Mouse (Mus musculus) A20 (cell line): ENCODE results near the gene Foxp2.
A peak's percentile ranks its signal among the peaks of the same experiment; 100 is the strongest.

Experiments used
- DNase-seq: peaks from one replicate; pipeline ENCODE4 v3.0.0-alpha.2; 2011; ENCODE audit warnings: low read depth, low spot score

Gene Foxp2

GRCm38 (mm10) chr6:15101548-15101947, 200.4 kb downstream of the Foxp2 start:
- DNase-seq = no peak

GRCm38 (mm10) chr6:15120916-15121315, 219.8 kb downstream of the Foxp2 start:
- no peak for DNase-seq

GRCm38 (mm10) chr6:15121339-15121738, 220.2 kb downstream of the Foxp2 start:
- DNase-seq = no peak

- no peak for DNase-seq
Observed at GRCm38 (mm10) chr6:15130142-15130541, 229.0 kb downstream of the Foxp2 start.

GRCm38 (mm10) chr6:15142094-15142493, 240.9 kb downstream of the Foxp2 start:
- DNase-seq = no peak

- no peak for DNase-seq
Observed at GRCm38 (mm10) chr6:15151619-15152018, 250.5 kb downstream of the Foxp2 start.

GRCm38 (mm10) chr6:15163508-15164053, 262.4 kb downstream of the Foxp2 start:
- DNase-seq = peak; percentile 32

GRCm38 (mm10) chr6:15176754-15177153, 275.6 kb downstream of the Foxp2 start:
- DNase-seq = no peak

GRCm38 (mm10) chr6:15192877-15193276, 291.7 kb downstream of the Foxp2 start:
- DNase-seq = no peak

GRCm38 (mm10) chr6:15242176-15242942, 341.2 kb downstream of the Foxp2 start:
- DNase-seq = no peak

GRCm38 (mm10) chr6:15257393-15257792, 356.2 kb downstream of the Foxp2 start:
- no peak for DNase-seq

- DNase-seq = no peak
Observed at GRCm38 (mm10) chr6:15257893-15258292, 356.7 kb downstream of the Foxp2 start.

GRCm38 (mm10) chr6:15268136-15268535, 367.0 kb downstream of the Foxp2 start:
- no peak for DNase-seq

- no peak for DNase-seq
Observed at GRCm38 (mm10) chr6:15285213-15285612, 384.1 kb downstream of the Foxp2 start.

- DNase-seq = no peak
Observed at GRCm38 (mm10) chr6:15294081-15294480, 392.9 kb downstream of the Foxp2 start.

- no peak for DNase-seq
Observed at GRCm38 (mm10) chr6:15299279-15299678, 398.1 kb downstream of the Foxp2 start.

- no peak for DNase-seq
Observed at GRCm38 (mm10) chr6:15310671-15311070, 409.5 kb downstream of the Foxp2 start.

GRCm38 (mm10) chr6:15316948-15317347, 415.8 kb downstream of the Foxp2 start:
- no peak for DNase-seq

GRCm38 (mm10) chr6:15318343-15318742, 417.2 kb downstream of the Foxp2 start:
- no peak for DNase-seq

GRCm38 (mm10) chr6:15321551-15321974, 420.4 kb downstream of the Foxp2 start:
- no peak for DNase-seq

GRCm38 (mm10) chr6:15323099-15323498, 421.9 kb downstream of the Foxp2 start:
- no peak for DNase-seq

- no peak for DNase-seq
Observed at GRCm38 (mm10) chr6:15347705-15348104, 446.6 kb downstream of the Foxp2 start.

GRCm38 (mm10) chr6:15355852-15356251, 454.7 kb downstream of the Foxp2 start:
- peak; percentile 29 for DNase-seq
